Mouse (Mus musculus): ENCODE data around the gene Scnn1a. TPM values are rescaled to one million over a fixed set of nuclear protein-coding genes. Genes with fewer than 3 reads are reported as not detected.

The Scnn1a gene
- polyA plus RNA-seq, 1 experiment from 2014 or later: 3.2 TPM

GRCm38 (mm10) chr6:125363451-125364242 is 43.2 kb downstream of the Scnn1a start:
- Histone ChIP-seq H3K36me3 (ENCODE audit: control insufficient read depth, insufficient read depth, low read length) (peaks cover 42% of the 10 kb centered on the region), H3K9ac (ENCODE audit: low read depth, low read length) (no peak overlapping the region), H3K4me1 (ENCODE audit: control insufficient read depth, insufficient read depth, low read length) (peaks cover 9% of the 10 kb centered on the region; the same call in 1 of the 2 replicates), H3K4me3 (ENCODE audit: low read depth, low read length) (no peak overlapping the region), H3K27ac (replicated peaks; ENCODE audit: low read depth, low read length) (no peak overlapping the region), H3K4me2 (ENCODE audit: low read depth, low read length) (peak overlapping the region; percentile 19; the same call in 1 of the 2 replicates), H3K9me3 (ENCODE audit: control insufficient read depth, low read length) (no peaks in the 10 kb centered on the region), H3K27me3 (replicated peaks; ENCODE audit: control insufficient read depth, insufficient read depth, low read length) (peaks cover 8% of the 10 kb centered on the region)
- DNase-seq (ENCODE audit: low spot score) (no peak), ATAC-seq (ENCODE audit: low read depth) (no peak)
- WGBS: 10% methylated on average over 23 of the region's 23 CpGs

GRCm38 (mm10) chr6:125364448-125364847 is 44.0 kb downstream of the Scnn1a start:
- DNase-seq (ENCODE audit: low spot score) (no peak), ATAC-seq (ENCODE audit: low read depth) (peak; percentile 37; the same call in 1 of the 2 replicates)
- no peaks in the 10 kb centered on the region for H3K9me3 ChIP-seq (ENCODE audit: control insufficient read depth, low read length)
- peaks cover 34% of the 10 kb centered on the region for H3K36me3 ChIP-seq (ENCODE audit: control insufficient read depth, insufficient read depth, low read length)
- no peak overlapping the region for H3K9ac ChIP-seq (ENCODE audit: low read depth, low read length)
- peaks cover 8% of the 10 kb centered on the region for H3K27me3 ChIP-seq (replicated peaks; ENCODE audit: control insufficient read depth, insufficient read depth, low read length)
- H3K4me2 ChIP-seq (ENCODE audit: low read depth, low read length): no peak overlapping the region
- no peak overlapping the region for H3K27ac ChIP-seq (replicated peaks; ENCODE audit: low read depth, low read length)
- peaks cover 9% of the 10 kb centered on the region; the same call in 1 of the 2 replicates for H3K4me1 ChIP-seq (ENCODE audit: control insufficient read depth, insufficient read depth, low read length)
- no peak overlapping the region for H3K4me3 ChIP-seq (ENCODE audit: low read depth, low read length)
- WGBS: 9% methylated on average over 8 of the region's 8 CpGs

GRCm38 (mm10) chr6:125365522-125365921 is 45.1 kb downstream of the Scnn1a start:
- Histone ChIP-seq H3K27ac (replicated peaks; ENCODE audit: low read depth, low read length) (no peak overlapping the region), H3K27me3 (replicated peaks; ENCODE audit: control insufficient read depth, insufficient read depth, low read length) (peaks cover 8% of the 10 kb centered on the region), H3K4me1 (ENCODE audit: control insufficient read depth, insufficient read depth, low read length) (peaks cover 9% of the 10 kb centered on the region; the same call in 1 of the 2 replicates), H3K36me3 (ENCODE audit: control insufficient read depth, insufficient read depth, low read length) (peaks cover 23% of the 10 kb centered on the region), H3K4me3 (ENCODE audit: low read depth, low read length) (no peak overlapping the region), H3K9me3 (ENCODE audit: control insufficient read depth, low read length) (no peaks in the 10 kb centered on the region), H3K9ac (ENCODE audit: low read depth, low read length) (no peak overlapping the region), H3K4me2 (ENCODE audit: low read depth, low read length) (no peak overlapping the region)
- ATAC-seq (ENCODE audit: low read depth) (no peak), DNase-seq (ENCODE audit: low spot score) (no peak)
- 81% methylated on average over 5 of the region's 5 CpGs for WGBS

- H3K27me3 ChIP-seq (replicated peaks; ENCODE audit: control insufficient read depth, insufficient read depth, low read length): peaks cover 8% of the 10 kb centered on the region
- peaks cover 9% of the 10 kb centered on the region; the same call in 1 of the 2 replicates for H3K4me1 ChIP-seq (ENCODE audit: control insufficient read depth, insufficient read depth, low read length)
- H3K9ac ChIP-seq (ENCODE audit: low read depth, low read length): no peak overlapping the region
- ATAC-seq (ENCODE audit: low read depth) (no peak), DNase-seq (ENCODE audit: low spot score) (no peak)
- no peaks in the 10 kb centered on the region for H3K9me3 ChIP-seq (ENCODE audit: control insufficient read depth, low read length)
- no peak overlapping the region for H3K4me2 ChIP-seq (ENCODE audit: low read depth, low read length)
- H3K27ac ChIP-seq (replicated peaks; ENCODE audit: low read depth, low read length): no peak overlapping the region
- H3K4me3 ChIP-seq (ENCODE audit: low read depth, low read length): no peak overlapping the region
- H3K36me3 ChIP-seq (ENCODE audit: control insufficient read depth, insufficient read depth, low read length): peaks cover 17% of the 10 kb centered on the region
- WGBS: 77% methylated on average over 1 of the region's 1 CpGs
These were observed 45.7 kb downstream of the Scnn1a start for GRCm38 (mm10) chr6:125366133-125366532.

- H3K27ac ChIP-seq (replicated peaks; ENCODE audit: low read depth, low read length): peak overlapping the region; percentile 54
These were observed 47.4 kb downstream of the Scnn1a start for GRCm38 (mm10) chr6:125367758-125368371.

GRCm38 (mm10) chr6:125377042-125377441 is 56.6 kb downstream of the Scnn1a start:
- Histone ChIP-seq H3K27ac (replicated peaks; ENCODE audit: low read depth, low read length) (peak overlapping the region; percentile 44; the same call in 1 of the 2 replicates), H3K4me2 (ENCODE audit: low read depth, low read length) (no peak overlapping the region), H3K9me3 (ENCODE audit: control insufficient read depth, low read length) (no peaks in the 10 kb centered on the region), H3K4me3 (ENCODE audit: low read depth, low read length) (no peak overlapping the region), H3K27me3 (replicated peaks; ENCODE audit: control insufficient read depth, insufficient read depth, low read length) (peaks cover 42% of the 10 kb centered on the region), H3K36me3 (ENCODE audit: control insufficient read depth, insufficient read depth, low read length) (no peaks in the 10 kb centered on the region), H3K4me1 (ENCODE audit: control insufficient read depth, insufficient read depth, low read length) (peaks cover 20% of the 10 kb centered on the region), H3K9ac (ENCODE audit: low read depth, low read length) (no peak overlapping the region)
- DNase-seq (ENCODE audit: low spot score) (no peak), ATAC-seq (ENCODE audit: low read depth) (no peak)
- WGBS: 50% methylated on average over 6 of the region's 6 CpGs

More at GRCm38 (mm10) chr6:125367758-125368371, 47.4 kb downstream of the Scnn1a start:
- H3K4me1 ChIP-seq (ENCODE audit: control insufficient read depth, insufficient read depth, low read length): peaks cover 8% of the 10 kb centered on the region; the same call in 1 of the 2 replicates
- H3K4me3 ChIP-seq (ENCODE audit: low read depth, low read length): no peak overlapping the region
- H3K9ac ChIP-seq (ENCODE audit: low read depth, low read length): no peak overlapping the region
- no peaks in the 10 kb centered on the region for H3K9me3 ChIP-seq (ENCODE audit: control insufficient read depth, low read length)
- 39% methylated on average over 4 of the region's 4 CpGs for WGBS
- H3K27me3 ChIP-seq (replicated peaks; ENCODE audit: control insufficient read depth, insufficient read depth, low read length): no peaks in the 10 kb centered on the region; the same call in 1 of the 2 replicates
- ATAC-seq (ENCODE audit: low read depth) (peak; percentile 83), DNase-seq (ENCODE audit: low spot score) (peak; percentile 88)
- H3K4me2 ChIP-seq (ENCODE audit: low read depth, low read length): no peak overlapping the region
- H3K36me3 ChIP-seq (ENCODE audit: control insufficient read depth, insufficient read depth, low read length): no peaks in the 10 kb centered on the region

GRCm38 (mm10) chr6:125377582-125378451 is 57.4 kb downstream of the Scnn1a start:
- H3K9me3 ChIP-seq (ENCODE audit: control insufficient read depth, low read length): no peaks in the 10 kb centered on the region
- H3K27ac ChIP-seq (replicated peaks; ENCODE audit: low read depth, low read length): peak overlapping the region; percentile 44; the same call in 1 of the 2 replicates
- peak overlapping the region; percentile 23; the same call in 1 of the 2 replicates for H3K4me2 ChIP-seq (ENCODE audit: low read depth, low read length)
- H3K4me1 ChIP-seq (ENCODE audit: control insufficient read depth, insufficient read depth, low read length): peaks cover 20% of the 10 kb centered on the region
- ATAC-seq (ENCODE audit: low read depth) (peak; percentile 62), DNase-seq (ENCODE audit: low spot score) (peak; percentile 74)
- H3K36me3 ChIP-seq (ENCODE audit: control insufficient read depth, insufficient read depth, low read length): no peaks in the 10 kb centered on the region
- WGBS: 34% methylated on average over 16 of the region's 16 CpGs
- no peak overlapping the region for H3K4me3 ChIP-seq (ENCODE audit: low read depth, low read length)
- H3K9ac ChIP-seq (ENCODE audit: low read depth, low read length): no peak overlapping the region
- peaks cover 49% of the 10 kb centered on the region for H3K27me3 ChIP-seq (replicated peaks; ENCODE audit: control insufficient read depth, insufficient read depth, low read length)

- DNase-seq (ENCODE audit: low spot score) (no peak), ATAC-seq (ENCODE audit: low read depth) (no peak)
- no peaks in the 10 kb centered on the region for H3K36me3 ChIP-seq (ENCODE audit: control insufficient read depth, insufficient read depth, low read length)
- peaks cover 50% of the 10 kb centered on the region for H3K27me3 ChIP-seq (replicated peaks; ENCODE audit: control insufficient read depth, insufficient read depth, low read length)
- no peaks in the 10 kb centered on the region for H3K9me3 ChIP-seq (ENCODE audit: control insufficient read depth, low read length)
- 14% methylated on average over 6 of the region's 6 CpGs for WGBS
- H3K4me3 ChIP-seq (ENCODE audit: low read depth, low read length): no peak overlapping the region
- H3K4me2 ChIP-seq (ENCODE audit: low read depth, low read length): peak overlapping the region; percentile 23; the same call in 1 of the 2 replicates
- H3K27ac ChIP-seq (replicated peaks; ENCODE audit: low read depth, low read length): no peak overlapping the region
- H3K4me1 ChIP-seq (ENCODE audit: control insufficient read depth, insufficient read depth, low read length): peaks cover 20% of the 10 kb centered on the region
- no peak overlapping the region for H3K9ac ChIP-seq (ENCODE audit: low read depth, low read length)
These were observed 58.2 kb downstream of the Scnn1a start for GRCm38 (mm10) chr6:125378621-125379020.
